Mouse (Mus musculus): ENCODE results near the gene Ceacam2.
"Not testable (repeated sequence)": the region's sequence is repeated elsewhere in the genome, so short reads cannot be mapped to it uniquely, and the experiment has no call there.

The Ceacam2 gene

GRCm38 (mm10) chr7:25539376-25539907 lies at the start of gene Ceacam2:
Ceacam2 (minus strand) TSS chr7:25539857.
- DNase-seq: not testable (repeated sequence)

- no peak for DNase-seq
Measured at GRCm38 (mm10) chr7:25585351-25586204, 45.9 kb upstream of the Ceacam2 start.

DNA sequence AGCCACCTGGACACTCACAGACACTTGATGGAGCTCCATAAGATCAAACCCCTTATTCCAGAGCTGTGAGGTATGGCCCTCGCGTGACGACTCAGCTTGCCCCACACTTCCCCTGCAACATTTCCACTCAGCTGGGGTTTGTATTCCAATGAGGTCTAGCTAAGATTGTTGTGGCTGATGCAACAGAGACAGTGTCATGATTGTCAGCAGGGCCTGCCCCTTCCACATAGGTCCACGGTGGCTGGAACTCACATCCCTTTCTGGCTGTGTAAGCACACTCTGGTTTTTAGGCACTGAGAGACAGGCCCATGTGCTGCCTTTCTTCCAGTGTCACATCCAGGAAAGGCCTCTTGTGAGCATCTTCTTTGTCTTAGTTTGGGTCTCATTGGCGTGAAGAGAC lies 45.0 kb upstream of the Ceacam2 start:
- DNase-seq: no peak

- DNase-seq: no peak
Measured at GRCm38 (mm10) chr7:25582301-25582810, 42.7 kb upstream of the Ceacam2 start.

GRCm38 (mm10) chr7:25579441-25579840 lies 39.8 kb upstream of the Ceacam2 start:
- DNase-seq: no peak

GRCm38 (mm10) chr7:25576793-25577437 lies 37.3 kb upstream of the Ceacam2 start:
- DNase-seq: not testable (repeated sequence)

- not testable (repeated sequence) for DNase-seq
Measured at GRCm38 (mm10) chr7:25576308-25576707, 36.7 kb upstream of the Ceacam2 start.

DNA sequence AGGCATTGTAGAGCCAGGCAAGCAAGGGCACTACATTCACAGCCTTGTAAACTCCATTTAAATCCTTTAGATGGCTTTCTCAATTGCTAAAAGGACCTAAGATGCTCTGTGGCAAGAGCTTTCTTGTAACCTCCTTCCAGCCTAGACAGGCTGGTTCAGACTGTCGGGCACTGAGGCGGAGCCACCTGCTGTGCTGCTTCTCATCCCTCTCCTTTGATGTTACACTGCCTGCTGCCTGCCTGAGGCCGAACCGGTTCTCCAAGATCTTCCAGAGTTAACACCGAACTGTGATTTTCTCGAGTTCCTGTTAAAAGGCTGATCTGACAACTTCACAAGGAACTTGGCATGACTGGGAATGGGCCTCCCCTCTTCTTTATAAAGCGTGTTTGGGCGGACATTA lies 36.2 kb upstream of the Ceacam2 start:
- DNase-seq: no peak

DNA sequence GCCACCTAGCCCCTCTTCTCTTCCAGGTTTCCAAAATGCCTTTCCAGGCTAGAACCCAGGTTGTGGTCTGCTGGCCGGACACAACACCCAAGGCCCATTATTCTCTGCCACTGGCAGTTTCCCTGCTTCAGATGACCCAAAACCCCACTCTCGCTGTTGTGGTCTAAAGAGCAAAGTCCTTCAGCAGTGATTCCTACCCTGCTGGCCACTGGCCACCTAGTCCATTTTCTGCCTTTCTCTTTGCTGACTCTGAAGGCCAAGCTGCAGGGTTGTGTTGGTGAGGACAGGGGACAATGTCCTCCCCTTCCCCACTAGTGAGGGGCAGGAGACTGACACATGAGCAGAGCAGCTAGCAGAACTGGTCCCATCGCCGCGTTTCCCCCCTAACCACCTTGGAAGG lies 35.4 kb upstream of the Ceacam2 start:
- peak; percentile 53 for DNase-seq

GRCm38 (mm10) chr7:25573806-25574205 lies 34.1 kb upstream of the Ceacam2 start:
- DNase-seq: not testable (repeated sequence)

- peak; percentile 24 for DNase-seq
Measured at GRCm38 (mm10) chr7:25568721-25569120, 29.1 kb upstream of the Ceacam2 start.

- DNase-seq: peak; percentile 43
Measured at GRCm38 (mm10) chr7:25541464-25541863, 1.8 kb upstream of the Ceacam2 start.

DNA sequence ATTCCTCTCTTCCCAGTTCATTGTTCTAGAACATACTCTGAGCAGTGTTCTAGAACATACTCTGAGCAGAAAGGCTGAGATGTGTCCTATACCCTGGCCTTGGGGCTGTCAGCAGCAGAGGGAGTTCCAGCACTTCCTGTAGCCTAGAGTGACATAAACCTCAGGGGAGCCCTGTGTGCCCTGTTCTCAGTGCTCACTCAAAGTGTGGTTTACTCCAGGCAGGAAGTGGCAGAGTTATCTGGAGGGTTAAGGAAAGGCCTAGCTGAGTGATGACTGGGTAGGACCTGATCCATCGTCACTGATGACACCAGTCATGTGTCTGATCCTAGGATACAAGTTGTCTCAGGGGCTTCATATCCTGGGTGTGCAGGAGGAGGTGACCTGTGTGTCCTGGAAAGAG lies 297 bp upstream of the Ceacam2 start:
- DNase-seq: not testable (repeated sequence)

- DNase-seq: no peak
Measured at GRCm38 (mm10) chr7:25530837-25531236, 8.8 kb downstream of the Ceacam2 start.

DNA sequence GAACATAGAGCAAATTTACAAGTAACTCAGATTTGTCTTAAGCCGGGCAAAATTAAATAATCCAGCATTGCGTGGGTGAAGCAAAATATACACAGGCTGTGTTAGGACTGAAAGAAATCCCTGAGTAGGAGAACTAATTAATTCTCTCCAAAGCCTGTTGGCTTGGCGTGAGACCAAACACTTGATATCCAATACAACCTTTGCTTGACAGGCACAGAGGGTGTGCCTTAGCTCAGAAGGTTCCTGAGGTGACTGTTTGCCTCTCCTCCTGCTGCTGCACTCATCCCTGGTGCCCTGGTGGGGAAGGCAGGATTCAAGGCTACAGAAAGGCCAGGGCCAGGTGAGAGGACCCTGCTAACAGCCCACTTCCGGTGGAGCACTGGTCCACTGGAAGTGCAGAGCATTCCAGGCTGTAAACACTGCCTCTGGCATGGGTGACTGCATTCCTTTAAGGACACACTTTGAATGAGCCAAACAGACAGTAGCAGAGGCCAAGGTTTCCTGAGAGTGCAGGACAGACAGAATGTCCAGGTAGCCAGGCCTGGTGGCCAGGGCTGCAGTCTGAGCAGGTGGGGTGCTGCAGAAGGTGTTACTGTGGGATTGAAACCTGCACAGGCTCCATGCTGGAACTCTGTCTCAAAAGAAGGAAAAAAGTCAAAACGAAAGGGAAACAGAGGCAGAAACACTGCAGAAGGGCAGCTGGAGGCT lies 23.4 kb downstream of the Ceacam2 start:
- not testable (repeated sequence) for DNase-seq

GRCm38 (mm10) chr7:25515667-25516066 lies 24.0 kb downstream of the Ceacam2 start:
- DNase-seq: not testable (repeated sequence)

- no peak for DNase-seq
Measured at GRCm38 (mm10) chr7:25509925-25510324, 29.7 kb downstream of the Ceacam2 start.

DNA sequence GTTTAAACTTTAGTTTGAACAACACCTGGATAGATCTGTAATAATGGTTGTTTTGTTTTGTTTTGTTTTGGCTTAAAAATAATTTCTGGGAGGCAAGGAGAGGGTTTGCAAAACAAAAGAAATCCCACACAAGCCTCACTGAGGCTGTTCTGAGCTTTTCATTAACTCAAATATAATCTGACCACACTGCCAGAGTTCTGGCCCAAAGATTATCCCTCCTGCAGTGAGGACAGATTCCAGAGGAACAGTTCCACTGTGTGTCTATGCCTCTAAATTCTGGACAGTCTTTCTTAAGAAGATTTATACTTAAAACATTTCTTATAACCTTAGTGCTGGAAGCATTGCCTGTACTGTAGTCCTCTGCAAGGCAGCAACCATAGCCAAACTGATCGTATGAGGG lies 45.0 kb downstream of the Ceacam2 start:
- no peak for DNase-seq

- DNase-seq: not testable (repeated sequence)
Measured at GRCm38 (mm10) chr7:25490698-25491097, 49.0 kb downstream of the Ceacam2 start.

DNA sequence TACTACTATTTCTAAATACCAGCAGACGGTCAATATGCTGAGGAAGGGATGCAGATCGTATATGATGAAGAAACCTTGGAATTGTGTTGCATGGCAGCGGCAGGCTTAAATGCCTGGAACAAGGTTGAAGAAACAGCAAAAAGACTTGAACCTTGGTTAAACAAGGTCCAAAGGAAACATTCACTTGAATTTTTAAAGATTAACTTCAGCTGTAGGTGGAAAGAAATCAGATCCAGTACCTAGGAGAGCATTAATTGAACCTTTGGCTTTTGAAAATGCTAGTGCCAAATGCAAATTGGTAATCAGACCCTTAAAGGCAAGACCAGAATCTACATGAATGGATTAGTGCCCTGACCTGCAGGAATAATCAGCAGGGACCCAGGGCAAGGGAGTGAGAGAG lies 50.3 kb downstream of the Ceacam2 start:
- DNase-seq: not testable (repeated sequence)

GRCm38 (mm10) chr7:25486186-25486585 lies 53.5 kb downstream of the Ceacam2 start:
- peak; percentile 71 for DNase-seq

GRCm38 (mm10) chr7:25485061-25485460 lies 54.6 kb downstream of the Ceacam2 start:
- no peak for DNase-seq
